Mouse (Mus musculus) ES-E14 (cell line): ENCODE measurements around the gene Rbx1. TPM values are rescaled to one million over a fixed set of nuclear protein-coding genes. Genes with fewer than 3 reads are reported as not detected.
A peak's percentile ranks its signal among the peaks of the same experiment; 100 is the strongest.

ENCODE experiments used
- DNase-seq: peaks from one replicate; pipeline ENCODE4 v3.0.0-alpha.2; 2013; ENCODE audit warnings: low read depth, low spot score
- H3K27ac ChIP-seq: 2 replicates; pipeline ENCODE4 v1.5.1; 2012; ENCODE audit warnings: low read depth, mild to moderate bottlenecking, low read length, moderate library complexity, mixed read lengths; ENCODE audit not compliant: poor library complexity, insufficient read depth, severe bottlenecking
- H3K36me3 ChIP-seq: 2 replicates; pipeline ENCODE4 v1.6.1; 2012; ENCODE audit warnings: mild to moderate bottlenecking, low read length, moderate library complexity, mixed read lengths; ENCODE audit not compliant: control insufficient read depth, poor library complexity, insufficient read depth, severe bottlenecking
- H3K4me1 ChIP-seq, 2 experiments: fragments of 150-350 bp in 1 of 2; sonication (generic) in 1 of 2; 2 replicates each; pipeline ENCODE4 v1.6.1; 2012; ENCODE audit warnings: low read length in 2 of 2, mild to moderate bottlenecking in 1 of 2, mixed read lengths in 1 of 2; ENCODE audit not compliant: control insufficient read depth in 2 of 2, insufficient read depth in 2 of 2, poor library complexity in 1 of 2
- H3K4me3 ChIP-seq, 2 experiments: fragments of 150-350 bp in 1 of 2; sonication (generic) in 1 of 2; 2 replicates each; pipeline ENCODE4 v1.5.1; 2012; ENCODE audit warnings: low read length in 2 of 2, low read depth in 1 of 2, mild to moderate bottlenecking in 1 of 2, mixed read lengths in 1 of 2; ENCODE audit not compliant: insufficient read depth in 1 of 2, poor library complexity in 1 of 2, severe bottlenecking in 1 of 2
- H3K9ac ChIP-seq: 2 replicates; pipeline ENCODE4 v1.6.1; 2012; ENCODE audit warnings: low read depth, mild to moderate bottlenecking, low read length, mixed read lengths; ENCODE audit not compliant: poor library complexity, insufficient read depth, severe bottlenecking
- H3K9me3 ChIP-seq: fragments of 150-350 bp; sonication (generic); 2 replicates; pipeline ENCODE4 v1.6.1; 2012; ENCODE audit warnings: low read depth, mild to moderate bottlenecking, low read length; ENCODE audit not compliant: control insufficient read depth, insufficient read depth
- CHD2 ChIP-seq: IDR thresholded peaks from 2 replicates; pipeline ENCODE4 v1.6.1; 2014; ENCODE audit warnings: mild to moderate bottlenecking, low read depth, low read length, inconsistent platforms
- HCFC1 ChIP-seq: IDR thresholded peaks from 2 replicates; pipeline ENCODE4 v1.6.1; 2012; ENCODE audit warnings: low read length, inconsistent platforms, borderline replicate concordance; ENCODE audit not compliant: insufficient read depth
- MAFK ChIP-seq: IDR thresholded peaks from 2 replicates; pipeline ENCODE4 v1.6.1; 2014; ENCODE audit warnings: mild to moderate bottlenecking, low read depth, low read length, inconsistent platforms; ENCODE audit not compliant: insufficient read depth
- ZC3H11A ChIP-seq: IDR thresholded peaks from 2 replicates; pipeline ENCODE4 v1.6.1; 2012; ENCODE audit warnings: low read depth, mild to moderate bottlenecking, inconsistent platforms, low read length, borderline replicate concordance
- ZNF384 ChIP-seq: IDR thresholded peaks from 2 replicates; pipeline ENCODE4 v1.6.1; 2012; ENCODE audit warnings: low read depth, low read length, inconsistent platforms
- in situ Hi-C, 2 experiments: fragments of 600-800 bp; cut with MboI; formaldehyde crosslinking; loops; one replicate each; pipeline ENCODE4 v1.15.1; 2025; ENCODE audit warnings: low sequenced_read_pairs in 2 of 2, inconsistent platforms in 1 of 2; ENCODE audit not compliant: unreplicated experiment in 2 of 2
- total RNA-seq: library from RNA; depleted of rRNA; stranded (reverse); fragments of 300-350 nt; gene quantifications from 2 replicates; pipeline ENCODE4 v1.2.3, GENCODE M21; 2012

The Rbx1 gene
- total RNA-seq, 1 experiment: 282 TPM

GRCm38 (mm10) chr15:81466738-81467113, 630 bp downstream of the Rbx1 start:
- no peak for TF ChIP-seq ZNF384
- 0 out of 2 replicates have a peak, but pooled peaks have one; percentile 4 for TF ChIP-seq MAFK
- TF ChIP-seq CHD2: no peak
- Histone ChIP-seq H3K9ac (peak overlapping the region; percentile 87), H3K9me3 (no peaks in the 10 kb centered on the region), H3K4me1 (peaks cover 2 to 11% of the 10 kb centered on the region in 2 experiments; a peak in 3 of 4 replicates), H3K4me3 (peak overlapping the region; percentile 79 to 98), H3K36me3 (peaks cover 8% of the 10 kb centered on the region), H3K27ac (peak overlapping the region; percentile 83; the same call in 1 of the 2 replicates)
- in situ Hi-C loops: loop anchor here in 1 of 2 experiments (5.0 kb wide), 1 partner anchor 116 kb away; no protein-coding TSS in a partner anchor
- no peak for DNase-seq

GRCm38 (mm10) chr15:81470735-81471134, 4.6 kb downstream of the Rbx1 start:
- no peak overlapping the region for H3K27ac ChIP-seq
- H3K4me1 ChIP-seq: peaks cover 2 to 12% of the 10 kb centered on the region in 2 experiments; a peak in 3 of 4 replicates
- DNase-seq: no peak
- in situ Hi-C loops: no loop called here
- H3K36me3 ChIP-seq: peaks cover 21% of the 10 kb centered on the region
- H3K9ac ChIP-seq: no peak overlapping the region
- H3K4me3 ChIP-seq: no peak overlapping the region
- no peaks in the 10 kb centered on the region for H3K9me3 ChIP-seq
- peak; percentile 49; the same call in 1 of the 2 replicates for TF ChIP-seq ZNF384
- no peak for TF ChIP-seq ZC3H11A

GRCm38 (mm10) chr15:81472256-81472655, 6.2 kb downstream of the Rbx1 start:
- Histone ChIP-seq H3K27ac (no peak overlapping the region), H3K4me1 (peaks cover 6 to 15% of the 10 kb centered on the region in 2 experiments; a peak in 3 of 4 replicates), H3K9me3 (no peaks in the 10 kb centered on the region), H3K36me3 (peaks cover 21% of the 10 kb centered on the region), H3K9ac (no peak overlapping the region), H3K4me3 (no peak overlapping the region)
- TF ChIP-seq CHD2 (no peak), HCFC1 (no peak), ZNF384 (no peak), MAFK (no peak), ZC3H11A (no peak)
- in situ Hi-C loops: no loop called here
- DNase-seq: no peak

GRCm38 (mm10) chr15:81475654-81476053, 9.6 kb downstream of the Rbx1 start:
- in situ Hi-C loops: no loop called here
- H3K9me3 ChIP-seq: no peaks in the 10 kb centered on the region
- H3K9ac ChIP-seq: peak overlapping the region; percentile 36; the same call in 1 of the 2 replicates
- H3K4me1 ChIP-seq: peaks cover 4 to 12% of the 10 kb centered on the region in 2 experiments; a peak in 3 of 4 replicates
- no peak overlapping the region for H3K4me3 ChIP-seq
- H3K36me3 ChIP-seq: peaks cover 16% of the 10 kb centered on the region
- no peak for DNase-seq
- TF ChIP-seq ZC3H11A (no peak), ZNF384 (no peak), CHD2 (no peak), HCFC1 (no peak), MAFK (no peak)
- H3K27ac ChIP-seq: peak overlapping the region; percentile 16; the same call in 1 of the 2 replicates

- in situ Hi-C loops: no loop called here
- no peak overlapping the region; the same call in 1 of the 2 replicates for H3K27ac ChIP-seq
- peak overlapping the region in 1 of 2 experiments; percentile 57; a peak in 3 of 4 replicates for H3K4me3 ChIP-seq
- no peaks in the 10 kb centered on the region for H3K9me3 ChIP-seq
- H3K4me1 ChIP-seq: peaks cover 7 to 12% of the 10 kb centered on the region in 2 experiments
- TF ChIP-seq CHD2: no peak
- no peak for TF ChIP-seq ZNF384
- no peak for TF ChIP-seq MAFK
- TF ChIP-seq ZC3H11A: no peak
- no peak for TF ChIP-seq HCFC1
- peak overlapping the region; percentile 62; the same call in 1 of the 2 replicates for H3K9ac ChIP-seq
- H3K36me3 ChIP-seq: peaks cover 13% of the 10 kb centered on the region
- DNase-seq: peak; percentile 47
Observed at GRCm38 (mm10) chr15:81476597-81476996, 10.5 kb downstream of the Rbx1 start.
